Mouse (Mus musculus): ENCODE measurements around the gene Anks1b. TPM values are rescaled to one million over a fixed set of nuclear protein-coding genes. Genes with fewer than 3 reads are reported as not detected.
A peak's percentile ranks its signal among the peaks of the same experiment; 100 is the strongest.

Gene Anks1b
- total RNA-seq, 2 experiments from 2014 or later: not detected

DNA sequence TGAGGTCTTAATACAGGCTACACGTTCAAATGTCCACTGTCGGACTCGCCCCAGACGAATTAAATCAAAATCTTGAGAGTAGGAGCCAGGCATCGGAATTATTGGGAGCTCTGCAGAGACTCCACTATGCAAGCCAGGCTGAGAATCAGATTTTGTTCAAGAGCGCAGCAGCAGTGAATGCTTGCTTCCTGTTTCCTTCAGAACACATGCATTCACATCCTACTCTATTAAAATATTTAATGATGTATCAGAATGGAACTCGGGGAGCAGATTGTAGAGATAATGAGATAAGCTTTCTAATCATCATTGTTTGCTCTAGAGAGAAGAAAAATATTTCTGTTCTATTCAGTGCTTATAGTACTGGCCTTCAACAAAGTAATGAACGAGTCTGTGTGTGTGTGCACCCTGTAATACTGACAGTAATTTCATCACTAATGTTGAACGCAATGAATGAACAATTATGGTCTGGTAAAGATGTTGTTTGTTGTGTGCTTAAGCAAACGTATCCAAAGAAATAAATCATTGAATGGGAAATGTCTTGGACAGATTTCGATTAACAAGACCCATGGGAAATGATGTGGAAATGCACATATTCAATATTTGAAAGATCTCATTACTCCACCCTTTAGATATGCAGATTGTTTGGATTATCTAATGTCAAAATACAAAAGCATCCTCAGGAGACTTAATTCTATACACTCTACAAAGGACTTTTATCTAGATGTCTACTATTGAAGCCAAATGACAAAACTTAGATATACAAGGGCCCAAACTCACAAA is 835.7 kb downstream of the Anks1b start:
- ATAC-seq (replicated peaks; ENCODE audit: poor library complexity, severe bottlenecking): no peak

DNA sequence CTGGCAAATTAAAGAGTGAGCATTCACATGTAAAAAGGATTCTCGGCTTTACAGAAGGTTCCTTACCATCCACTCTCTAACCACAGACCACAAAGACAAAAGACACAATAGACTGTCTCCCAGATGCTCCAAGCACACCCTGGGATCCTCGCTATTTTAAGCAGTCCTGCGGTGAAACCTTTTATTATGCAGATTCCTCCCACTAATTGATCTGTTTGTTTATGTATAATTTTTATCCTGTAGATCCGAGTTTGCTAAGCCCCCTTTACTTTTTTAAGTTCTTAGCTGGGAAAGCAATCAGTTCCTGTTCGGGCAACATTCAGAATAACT is 836.3 kb downstream of the Anks1b start:
- ATAC-seq (replicated peaks; ENCODE audit: poor library complexity, severe bottlenecking): no peak

DNA sequence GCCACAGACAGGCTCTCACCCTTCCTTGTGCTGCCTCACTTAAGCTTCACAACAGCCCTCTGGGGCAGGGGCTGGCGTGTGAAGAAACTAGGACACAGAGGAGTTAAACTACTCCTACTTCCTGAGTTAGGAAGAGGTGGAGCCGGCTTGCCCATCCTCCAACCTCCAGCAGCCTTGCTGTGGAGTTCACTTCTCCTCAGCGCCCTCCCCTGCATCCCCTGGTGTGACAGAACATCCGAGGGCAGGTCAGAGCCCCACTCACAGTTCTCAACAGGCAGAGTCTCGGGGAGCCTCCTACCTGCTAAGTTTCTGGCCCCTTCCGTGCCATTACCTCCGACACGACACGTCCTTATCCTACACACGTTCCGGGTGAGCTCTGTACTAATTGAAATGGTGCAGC is 844.7 kb downstream of the Anks1b start:
- no peak for ATAC-seq (replicated peaks; ENCODE audit: poor library complexity, severe bottlenecking)

DNA sequence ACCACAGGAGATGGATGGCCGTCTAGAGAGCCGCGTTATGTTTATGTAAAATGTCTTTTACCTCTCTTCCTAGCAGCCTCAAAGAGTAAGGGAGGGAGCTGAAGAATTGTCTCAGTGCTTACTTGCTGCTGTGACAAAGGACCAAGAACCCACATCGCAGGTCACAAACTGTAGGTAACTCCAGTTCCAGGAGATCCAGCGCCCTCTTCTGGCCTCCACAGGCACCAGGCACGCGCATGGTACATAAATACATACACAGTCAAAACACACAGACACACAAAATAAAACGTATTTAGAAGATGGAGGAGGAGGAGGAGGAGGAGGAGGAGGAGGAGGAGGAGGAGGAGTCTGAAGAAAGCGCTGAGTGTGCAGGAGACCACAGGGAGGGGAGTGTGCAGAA is 845.4 kb downstream of the Anks1b start:
- ATAC-seq (replicated peaks; ENCODE audit: poor library complexity, severe bottlenecking): no peak

DNA sequence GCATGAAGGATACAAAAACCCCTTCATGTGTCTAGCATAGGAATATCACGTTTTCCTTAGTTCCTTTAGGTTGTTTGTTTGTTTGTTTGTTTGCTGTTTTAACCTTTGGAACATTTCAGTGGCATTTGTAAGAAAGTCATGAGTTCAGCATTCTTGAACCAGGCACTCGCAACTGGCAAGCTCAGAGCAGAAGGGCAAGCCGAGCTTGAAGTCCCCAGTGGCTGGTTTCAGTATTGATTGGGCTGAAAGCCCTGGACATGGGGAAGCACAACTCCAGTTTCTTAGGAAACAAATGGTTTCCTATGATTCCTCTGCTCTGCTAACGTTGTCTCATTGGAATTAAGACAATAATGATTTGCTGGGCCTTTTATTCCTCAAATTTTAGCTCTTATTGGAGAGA is 846.7 kb downstream of the Anks1b start:
- no peak for ATAC-seq (replicated peaks; ENCODE audit: poor library complexity, severe bottlenecking)

DNA sequence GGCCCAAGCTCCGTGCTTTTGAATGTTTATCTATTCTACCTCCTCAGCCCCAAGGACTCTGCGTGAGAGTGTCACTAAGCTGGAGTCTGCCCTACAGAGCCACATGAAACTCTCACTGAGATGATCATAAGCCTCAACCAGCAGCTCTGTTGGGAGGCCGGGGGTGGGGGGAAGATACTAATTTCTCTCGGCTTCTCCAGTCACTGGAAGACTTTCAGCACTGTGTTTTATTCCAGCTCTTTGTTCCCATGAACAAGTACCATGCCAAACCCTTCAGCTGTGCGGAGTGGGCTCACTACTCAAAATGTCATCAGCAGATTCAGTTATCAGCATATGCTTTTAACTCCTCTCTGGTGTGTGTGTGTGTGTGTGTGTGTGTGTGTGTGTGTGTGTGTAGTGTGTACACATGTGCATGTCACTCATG is 849.8 kb downstream of the Anks1b start:
- ATAC-seq (replicated peaks; ENCODE audit: poor library complexity, severe bottlenecking): no peak

DNA sequence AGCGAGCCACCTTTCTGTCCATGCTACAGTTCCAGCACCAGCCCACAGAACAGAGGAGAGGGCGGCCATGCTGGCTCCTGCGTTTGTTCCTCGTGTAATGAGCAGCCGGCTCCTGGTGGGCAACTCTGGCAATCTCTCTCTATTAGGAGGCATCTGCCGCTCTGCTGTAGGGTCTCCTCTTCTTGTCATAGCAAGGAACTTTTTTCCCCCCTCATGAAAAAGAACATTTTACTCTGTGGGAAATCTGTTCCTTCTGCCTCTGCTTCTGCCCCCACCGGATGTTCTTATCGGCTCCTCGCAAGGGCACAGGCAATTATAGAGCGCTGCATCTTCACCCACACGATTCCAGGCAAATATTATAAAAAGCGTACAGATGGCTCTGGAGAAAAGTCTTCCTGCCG is 850.6 kb downstream of the Anks1b start:
- ATAC-seq (replicated peaks; ENCODE audit: poor library complexity, severe bottlenecking): no peak

DNA sequence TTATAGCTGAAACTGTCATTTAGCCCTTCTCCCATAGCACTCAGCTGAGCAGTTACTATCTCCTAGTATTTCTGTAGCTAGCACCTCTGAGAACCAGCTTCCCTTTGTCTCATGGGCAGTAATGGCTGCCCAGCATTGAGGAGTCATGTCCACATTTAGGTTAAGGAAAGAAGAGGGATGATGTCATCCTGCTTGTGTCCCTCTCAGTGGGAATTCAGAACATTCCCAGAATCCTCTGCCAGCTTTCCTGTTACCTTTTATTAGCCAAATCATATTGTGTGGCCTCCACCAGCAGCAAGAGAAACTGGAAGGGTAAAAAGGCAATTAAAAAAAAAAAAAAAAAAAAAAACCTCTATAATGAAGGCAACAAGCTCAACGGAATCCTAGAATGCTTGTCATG is 851.6 kb downstream of the Anks1b start:
- no peak for ATAC-seq (replicated peaks; ENCODE audit: poor library complexity, severe bottlenecking)

DNA sequence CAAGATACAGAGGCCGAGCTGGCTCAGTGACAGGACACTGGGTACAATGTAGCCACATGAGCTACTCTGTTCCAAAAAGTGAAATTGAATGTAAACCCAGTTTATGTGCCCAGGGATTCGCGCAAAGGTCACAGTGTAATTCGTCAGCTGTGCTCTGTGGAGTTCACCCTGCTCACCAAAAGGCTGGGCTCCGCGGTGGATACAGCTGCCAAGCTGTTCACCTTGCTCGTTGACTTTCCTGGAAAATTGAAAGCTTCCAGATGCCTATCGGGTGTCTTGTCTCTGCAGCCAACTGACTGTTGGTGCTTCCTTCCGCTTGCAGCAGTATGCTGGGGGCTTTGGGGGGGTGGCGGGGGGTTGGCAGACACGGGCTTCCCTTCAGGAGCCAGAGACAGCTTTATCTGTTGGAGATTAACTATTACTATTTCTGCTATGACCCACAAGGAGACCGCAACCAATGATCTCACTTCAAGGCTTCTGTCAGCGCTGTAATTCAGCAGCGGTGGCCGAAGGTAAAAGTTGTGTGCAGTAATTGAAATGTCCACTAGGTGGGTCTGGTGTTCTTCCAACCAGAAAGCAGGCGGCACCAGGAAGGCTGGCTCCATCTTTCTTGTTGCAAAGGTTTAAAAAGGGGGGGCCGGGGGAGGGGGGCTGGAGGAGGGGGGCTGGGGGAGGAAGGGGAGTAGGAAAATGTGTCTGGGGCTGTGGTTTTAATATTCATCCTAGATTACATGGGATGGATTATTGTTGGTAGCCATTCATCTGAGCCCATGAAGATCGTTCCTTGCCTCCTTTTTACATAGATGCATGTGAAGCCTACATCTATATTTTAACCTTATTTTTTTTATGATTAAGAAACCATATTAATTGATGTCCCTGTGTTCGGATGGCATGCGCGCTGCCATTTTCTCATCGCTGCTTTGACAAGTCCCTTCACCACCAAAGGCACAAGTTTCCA is 855.4 kb downstream of the Anks1b start:
- ATAC-seq (replicated peaks; ENCODE audit: poor library complexity, severe bottlenecking): peak; percentile 86

DNA sequence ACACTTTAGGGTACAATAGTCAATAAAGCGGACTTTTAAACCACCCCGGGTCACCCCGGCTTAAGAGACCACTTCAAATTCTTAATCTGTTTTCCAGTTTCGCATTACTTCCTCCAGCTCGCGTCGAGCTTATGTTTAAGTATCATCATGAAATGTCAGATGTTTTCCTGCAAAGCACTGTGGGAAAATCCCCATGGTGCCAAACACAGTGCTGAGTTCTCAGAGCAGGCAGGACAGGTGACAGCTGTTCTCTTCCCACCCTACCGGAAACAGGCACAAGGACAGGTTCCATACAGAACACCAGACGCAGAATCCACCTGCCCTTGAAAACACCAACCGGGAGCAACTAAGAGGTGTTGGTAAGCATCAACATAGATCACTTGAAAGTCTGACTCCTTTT is 856.2 kb downstream of the Anks1b start:
- ATAC-seq (replicated peaks; ENCODE audit: poor library complexity, severe bottlenecking): no peak

DNA sequence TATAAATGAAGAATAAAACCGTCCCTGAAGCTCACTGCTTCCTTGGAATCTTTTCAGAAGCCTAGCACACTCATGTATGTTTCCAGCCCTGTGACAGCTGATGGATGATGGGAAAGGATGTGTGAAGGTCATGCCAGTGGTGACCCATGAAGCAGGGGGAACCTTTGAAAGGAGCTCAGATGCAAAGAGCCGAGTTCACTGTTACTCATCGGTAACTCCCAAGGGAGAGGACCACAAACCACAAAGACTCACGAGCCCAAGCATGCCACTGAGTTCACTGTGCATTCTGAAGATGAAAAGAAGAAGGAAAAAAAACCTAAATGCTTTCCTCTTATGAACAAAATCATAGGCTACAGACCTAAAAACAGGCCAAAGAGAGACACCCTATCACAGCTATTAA is 859.5 kb downstream of the Anks1b start:
- no peak for ATAC-seq (replicated peaks; ENCODE audit: poor library complexity, severe bottlenecking)

DNA sequence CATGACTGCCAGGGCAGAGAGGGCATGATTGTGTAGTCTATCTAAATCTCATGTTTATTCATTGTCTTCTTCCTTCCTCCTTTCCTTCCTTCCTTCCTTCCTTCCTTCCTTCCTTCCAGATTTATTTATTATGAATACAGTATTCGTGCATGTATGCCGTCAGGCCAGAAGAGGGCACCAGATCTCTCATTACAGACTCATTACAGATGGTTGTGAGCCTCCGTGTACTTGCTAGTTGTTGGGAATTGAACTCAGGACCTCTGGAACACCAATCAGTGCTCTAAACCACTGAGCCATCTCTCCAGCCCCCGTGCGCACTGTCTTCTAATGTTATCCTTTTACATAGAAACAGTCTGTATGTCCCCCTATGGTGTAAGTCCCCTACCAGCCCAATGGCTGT is 860.3 kb downstream of the Anks1b start:
- ATAC-seq (replicated peaks; ENCODE audit: poor library complexity, severe bottlenecking): peak; percentile 76

DNA sequence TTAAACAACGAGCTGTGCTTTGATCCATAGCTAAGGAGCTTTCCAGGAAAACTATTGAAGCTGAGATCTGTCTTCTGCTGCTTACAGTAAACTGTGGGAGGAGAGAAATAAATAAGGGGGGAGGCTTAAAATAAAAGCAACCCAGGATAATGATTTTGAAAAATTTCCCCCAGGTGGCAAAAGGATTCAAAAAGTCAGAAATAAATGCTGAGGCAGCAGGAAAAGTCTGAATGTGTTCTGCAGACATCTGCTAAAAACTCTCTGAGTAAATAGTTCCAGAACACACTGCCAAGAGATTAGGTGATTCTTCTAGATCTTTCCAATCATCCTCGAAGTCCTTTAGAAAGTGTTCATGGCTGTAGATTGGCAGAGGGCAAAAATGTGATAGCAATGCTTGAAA is 865.2 kb downstream of the Anks1b start:
- no peak for ATAC-seq (replicated peaks; ENCODE audit: poor library complexity, severe bottlenecking)

DNA sequence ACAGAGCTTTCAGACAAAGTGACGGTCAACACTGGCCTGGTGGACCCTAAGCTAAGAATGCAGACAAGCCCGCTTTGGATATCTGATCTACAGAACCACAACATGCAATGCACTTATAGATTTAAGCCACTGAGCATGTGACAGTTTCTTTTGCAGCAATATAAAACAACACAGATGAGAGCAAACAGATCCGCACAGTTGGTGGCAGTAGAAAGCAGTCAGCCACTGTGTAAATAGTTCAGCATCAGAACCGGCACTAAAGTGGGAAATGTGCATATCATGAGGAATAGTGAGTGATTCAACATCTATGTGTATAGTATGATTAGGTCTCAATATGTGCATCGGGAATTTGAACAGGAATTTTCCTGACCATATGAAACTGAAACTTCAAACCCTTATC is 867.6 kb downstream of the Anks1b start:
- ATAC-seq (replicated peaks; ENCODE audit: poor library complexity, severe bottlenecking): no peak

DNA sequence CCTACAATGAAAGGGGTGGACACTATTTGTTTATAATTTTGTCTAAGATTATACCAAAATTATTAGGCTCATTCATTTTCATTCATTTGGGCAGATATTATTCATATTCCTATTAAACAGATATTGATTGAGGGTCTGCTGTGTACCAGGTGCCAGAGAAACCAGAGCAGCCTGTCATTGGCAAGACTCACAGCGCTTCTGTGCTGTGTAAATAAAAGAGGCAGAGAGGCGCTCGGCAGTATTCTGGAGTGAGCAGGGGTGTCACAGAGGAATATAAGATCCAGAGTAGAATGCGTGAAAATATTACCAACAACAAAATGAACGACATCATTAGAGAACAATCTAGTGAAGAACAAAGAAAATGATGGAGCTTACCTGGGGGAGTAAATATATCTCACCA is 878.6 kb downstream of the Anks1b start:
- no peak for ATAC-seq (replicated peaks; ENCODE audit: poor library complexity, severe bottlenecking)

DNA sequence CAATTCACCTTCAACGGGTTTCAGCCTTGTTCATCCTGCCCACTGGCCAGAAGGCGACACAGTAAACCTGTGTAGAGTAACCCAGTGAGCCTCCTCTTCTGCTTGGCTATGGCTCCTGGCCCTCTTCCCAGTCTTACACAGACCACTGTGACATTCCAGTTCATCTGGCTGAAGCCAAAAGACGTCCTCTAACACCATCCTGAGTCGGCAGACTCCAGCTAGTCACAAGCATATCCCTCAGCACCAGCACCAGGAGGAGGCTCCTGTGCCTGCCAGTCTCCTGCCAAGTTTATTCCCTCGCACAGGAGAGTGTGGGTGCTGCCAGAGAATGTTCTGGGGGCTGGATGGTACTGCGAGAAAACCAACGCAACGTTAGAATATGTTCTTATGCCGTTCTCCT is 879.8 kb downstream of the Anks1b start:
- no peak for ATAC-seq (replicated peaks; ENCODE audit: poor library complexity, severe bottlenecking)

DNA sequence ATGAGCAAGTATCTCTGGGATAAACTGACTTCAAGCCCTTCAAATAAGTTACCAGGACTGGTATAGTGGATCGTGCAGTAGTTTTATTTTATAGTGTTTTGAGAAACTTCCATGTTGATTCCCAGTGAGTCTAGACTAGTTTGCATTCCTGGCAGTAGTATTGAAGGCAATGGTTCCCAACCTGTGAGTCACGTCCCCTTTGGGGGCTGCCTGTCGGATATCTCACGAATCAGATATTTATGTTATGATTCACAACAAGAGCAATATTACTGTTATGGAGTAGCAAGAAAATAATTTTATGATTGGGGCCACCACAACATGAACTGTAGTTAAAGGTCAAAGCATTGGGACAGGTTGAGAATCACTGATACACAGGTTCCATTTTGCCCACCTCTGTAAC is 884.5 kb downstream of the Anks1b start:
- no peak for ATAC-seq (replicated peaks; ENCODE audit: poor library complexity, severe bottlenecking)

DNA sequence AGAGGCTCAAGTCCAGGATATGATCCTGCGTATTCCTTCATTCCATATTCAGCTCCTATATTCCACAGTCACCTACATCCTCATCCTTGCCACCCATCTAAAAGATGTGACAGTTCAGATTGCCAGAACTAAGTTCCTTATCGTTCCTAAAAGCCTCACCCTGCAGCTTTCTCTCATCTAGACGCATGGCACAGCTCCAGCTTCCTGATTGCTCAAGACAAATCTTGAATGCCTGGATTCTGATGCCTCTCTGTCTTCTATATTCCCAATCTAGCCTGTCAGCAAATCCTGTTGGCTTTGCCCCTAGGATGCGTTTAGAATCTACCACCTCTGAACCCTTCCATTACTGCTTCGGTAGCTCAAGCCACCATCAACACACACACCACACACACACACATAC is 886.6 kb downstream of the Anks1b start:
- ATAC-seq (replicated peaks; ENCODE audit: poor library complexity, severe bottlenecking): no peak

DNA sequence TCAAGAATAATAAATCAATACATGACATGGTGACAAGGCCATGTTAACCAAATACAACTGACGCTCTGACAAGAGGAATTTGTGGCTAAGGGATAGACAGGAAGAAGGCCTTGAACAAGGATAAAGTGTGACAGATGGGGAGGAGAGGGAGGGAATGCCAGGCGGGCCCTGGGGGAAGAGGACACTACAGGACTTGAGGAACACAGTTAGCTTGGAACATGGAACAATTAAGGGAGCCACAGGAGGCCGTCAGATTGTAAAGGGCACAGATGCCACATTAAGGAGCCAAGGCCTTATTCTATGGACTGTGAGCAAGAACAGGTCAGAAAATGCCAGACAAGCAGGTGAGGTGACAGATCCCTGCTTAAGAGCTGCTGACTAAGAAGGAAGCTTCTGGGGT is 893.0 kb downstream of the Anks1b start:
- ATAC-seq (replicated peaks; ENCODE audit: poor library complexity, severe bottlenecking): no peak

DNA sequence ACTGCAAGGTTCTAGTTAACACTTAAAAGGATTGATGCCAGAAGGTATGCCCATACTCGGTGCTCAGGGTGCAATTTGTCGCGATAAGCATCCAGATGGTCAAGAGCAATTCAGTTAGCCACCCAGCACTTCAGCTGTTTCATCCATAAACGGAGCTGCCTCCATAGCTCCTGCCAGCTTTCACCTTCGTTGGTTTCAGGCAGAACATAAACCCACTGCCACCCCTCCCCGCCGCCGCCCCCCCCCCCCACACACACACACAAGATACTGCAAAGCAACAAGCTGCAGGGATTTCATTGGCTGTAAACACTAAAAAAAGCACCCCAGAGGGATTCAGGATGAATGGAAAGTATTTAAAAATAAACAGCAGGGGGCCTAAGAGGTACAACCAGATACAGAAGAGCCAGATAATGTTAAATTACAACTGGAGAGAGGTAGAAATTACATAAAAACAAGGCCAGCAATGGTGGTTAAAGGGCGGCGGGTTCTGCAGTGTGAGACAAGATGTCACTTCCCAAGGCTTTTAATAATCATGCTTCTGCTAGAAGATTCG is 897.2 kb downstream of the Anks1b start:
- no peak for ATAC-seq (replicated peaks; ENCODE audit: poor library complexity, severe bottlenecking)

DNA sequence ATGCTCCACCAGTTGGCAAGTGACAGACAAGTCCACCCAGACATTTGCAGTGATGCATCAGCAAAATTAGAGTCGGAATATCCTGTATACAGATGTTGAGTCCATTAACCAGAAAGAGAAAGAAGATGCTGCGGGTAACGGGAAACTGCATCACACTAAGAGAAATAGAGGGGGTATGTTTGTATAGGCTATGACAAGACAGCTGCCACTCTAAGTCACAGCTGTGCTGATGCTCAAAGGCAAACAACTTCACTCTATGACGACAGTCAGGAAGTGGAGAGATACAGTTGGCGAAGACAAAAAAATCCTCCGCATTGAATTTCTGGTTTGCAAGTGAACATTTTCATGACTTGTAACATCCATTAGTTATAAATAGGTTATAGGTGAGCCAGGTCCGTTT is 897.7 kb downstream of the Anks1b start:
- ATAC-seq (replicated peaks; ENCODE audit: poor library complexity, severe bottlenecking): no peak

Measured in granulocyte monocyte progenitor cell, adult 5-6 weeks (primary cell).